ENCODE assay signal across 8 mouse cellular contexts in genomic region chr8:20424104-20424902, GRCm38 (mm10).
DNase-seq lines count a peak whose midpoint lies in the region; ATAC-seq and TF ChIP-seq lines count a peak whose summit lies in the region.
"Not testable (repeated sequence)": the region's sequence is repeated elsewhere in the genome, so short reads cannot be mapped to it uniquely, and the experiment has no call there.

No protein-coding gene starts in this region.

- H3K9me3 ChIP-seq in MEL (replicated peaks; ENCODE audit: insufficient read depth, low read length); hindbrain, embryonic 12.5 days (replicated peaks): not testable (repeated sequence)

- H3K9ac ChIP-seq in MEL (ENCODE audit: control insufficient read depth, low read depth, low read length, poor library complexity, severe bottlenecking), result peak overlapping the region; percentile 73
- H3K9ac ChIP-seq in hindbrain, embryonic 12.5 days, result peak overlapping the region; percentile 69

- ATAC-seq in hindbrain, embryonic 12.5 days (ENCODE audit: low FRiP score), result peak; percentile 100

- 0 out of 4 replicates have a peak, but pooled peaks of 1 of the 2 experiments have one; percentile 19 for TF ChIP-seq EP300 in MEL (IDR thresholded peaks at IDR 0.05; ENCODE audit: low read depth in 1 of 2, low read length in 2 of 2)

- H3K36me3 ChIP-seq in MEL (ENCODE audit: control insufficient read depth in 1 of 2, insufficient read depth in 2 of 2, low read length in 2 of 2); hindbrain, embryonic 12.5 days: not testable (repeated sequence)

- WGBS in hindbrain, embryonic 12.5 days, result 7% methylated on average over 70 of the region's 72 CpGs

- H3K4me1 ChIP-seq in MEL (ENCODE audit: control insufficient read depth in 1 of 2, insufficient read depth in 2 of 2, low read length in 2 of 2); hindbrain, embryonic 12.5 days: not testable (repeated sequence)

- H3K27me3 ChIP-seq in MEL (ENCODE audit: control insufficient read depth in 1 of 2, insufficient read depth in 2 of 2, low read length in 2 of 2); hindbrain, embryonic 12.5 days: not testable (repeated sequence)

- peak overlapping the region; percentile 57 to 66; a peak in 3 of 4 replicates for H3K4me3 ChIP-seq in MEL (ENCODE audit: control insufficient read depth in 1 of 2, insufficient read depth in 1 of 2, low read depth in 2 of 2, low read length in 2 of 2)
- H3K4me3 ChIP-seq in hindbrain, embryonic 12.5 days, result peak overlapping the region; percentile 48

- peak in 1 of 2 experiments; percentile 32; a peak in 1 of 4 replicates for TF ChIP-seq POLR2A in MEL (IDR thresholded peaks at IDR 0.05; ENCODE audit: control insufficient read depth in 1 of 2, insufficient read depth in 1 of 2, low read depth in 1 of 2, low read length in 2 of 2, poor library complexity in 1 of 2)

- TF ChIP-seq CTCF in MEL (IDR thresholded peaks at IDR 0.05 in 2 of 3, conservative IDR thresholded peaks at IDR 0.05 in 1 of 3; ENCODE audit: control insufficient read depth in 1 of 3, insufficient read depth in 1 of 3, low read depth in 2 of 3, low read length in 3 of 3, poor library complexity in 1 of 3, severe bottlenecking in 1 of 3), result peak; percentile 43 to 59 (median 56)

- H3K79me2 ChIP-seq in MEL (ENCODE audit: control insufficient read depth, insufficient read depth, low read length, poor library complexity), result not testable (repeated sequence)

- DNase-seq in MEL (ENCODE audit: low read depth, low spot score), result peak; percentile 18
- DNase-seq in cerebellum, postnatal 10 days, result peak; percentile 100
- peak; percentile 100 for DNase-seq in frontal cortex, postnatal 14 days (ENCODE audit: low spot score in 2 of 2)
- peak; percentile 100 for DNase-seq in layer of hippocampus, postnatal 14 days (ENCODE audit: low spot score in 2 of 2)
- peak; percentile 100 for DNase-seq in lung, postnatal 10 days
- DNase-seq in ovary, postnatal 36 days (ENCODE audit: low spot score), result peak; percentile 100
- DNase-seq in thymus, postnatal 14 days, result peak; percentile 100

- H3K4me2 ChIP-seq in hindbrain, embryonic 12.5 days (replicated peaks), result peak overlapping the region; percentile 33

- not testable (repeated sequence) for H3K27ac ChIP-seq in MEL (ENCODE audit: control insufficient read depth, low read depth, low read length); hindbrain, embryonic 12.5 days

- not testable (repeated sequence) for TF ChIP-seq RAD21 in MEL (IDR thresholded peaks at IDR 0.05; ENCODE audit: low read depth, low read length)

TF ChIP-seq in MEL, 35 proteins besides CTCF, POLR2A, EP300 and RAD21:
- TF ChIP-seq SIN3A (IDR thresholded peaks at IDR 0.05; ENCODE audit: low read length) (0 out of 2 replicates have a peak, but pooled peaks have one; percentile 29), HCFC1 (IDR thresholded peaks at IDR 0.05; ENCODE audit: low read depth, low read length) (peak; percentile 72), TBP (IDR thresholded peaks at IDR 0.05; ENCODE audit: low read depth, low read length) (0 out of 2 replicates have a peak, but pooled peaks have one; percentile 33), MAX (IDR thresholded peaks at IDR 0.05; ENCODE audit: low read length) (0 out of 2 replicates have a peak, but pooled peaks have one; percentile 18), MAZ (IDR thresholded peaks at IDR 0.05; ENCODE audit: low read depth, low read length) (0 out of 2 replicates have a peak, but pooled peaks have one; percentile 77), SMC3 (IDR thresholded peaks at IDR 0.05; ENCODE audit: low read depth, low read length) (peak; percentile 32; the same call in 1 of the 2 replicates)
TF ChIP-seq in MEL: peak in this region for 6; not testable (repeated sequence) for 29.

Comparison
In these comparisons a context has a peak if more than half of its experiments do, and no peak if none do; other contexts are left out.
1. DNase-seq: peak in every context shown above with its lines; median percentile 100 in cerebellum, postnatal 10 days; 100 in frontal cortex, postnatal 14 days; 100 in layer of hippocampus, postnatal 14 days; 100 in lung, postnatal 10 days; 100 in ovary, postnatal 36 days; 100 in thymus, postnatal 14 days; 18 in MEL.